Mouse (Mus musculus): Measurements from ENCODE around the gene Ascc1.

The Ascc1 gene

GRCm38 (mm10) chr10:60080601-60080981, 78.0 kb downstream of the Ascc1 start:
- DNase-seq = no peak

GRCm38 (mm10) chr10:60080982-60081825, 78.6 kb downstream of the Ascc1 start:
- peak in 1 of 2 experiments; percentile 14 for DNase-seq

- peak; percentile 67 to 74 for DNase-seq
Observed at GRCm38 (mm10) chr10:60081905-60082304, 79.3 kb downstream of the Ascc1 start.

GRCm38 (mm10) chr10:60084065-60084464, 81.5 kb downstream of the Ascc1 start:
- DNase-seq = no peak

- DNase-seq = no peak
Observed at GRCm38 (mm10) chr10:60092311-60092710, 89.7 kb downstream of the Ascc1 start.

GRCm38 (mm10) chr10:60093751-60094150, 91.1 kb downstream of the Ascc1 start:
- DNase-seq = no peak

GRCm38 (mm10) chr10:60095558-60095957, 93.0 kb downstream of the Ascc1 start:
- DNase-seq = no peak

GRCm38 (mm10) chr10:60096302-60096701, 93.7 kb downstream of the Ascc1 start:
- no peak for DNase-seq

GRCm38 (mm10) chr10:60097146-60097545, 94.5 kb downstream of the Ascc1 start:
- no peak for DNase-seq

- DNase-seq = no peak
Observed at GRCm38 (mm10) chr10:60097774-60098173, 95.2 kb downstream of the Ascc1 start.

- DNase-seq = no peak
Observed at GRCm38 (mm10) chr10:60105391-60106145, 103.0 kb downstream of the Ascc1 start.

- DNase-seq = peak; percentile 41 to 51
Observed at GRCm38 (mm10) chr10:60106146-60106530, 103.5 kb downstream of the Ascc1 start, which contains the start of gene Spock2. Spock2 (plus strand) TSS chr10:60106219.

GRCm38 (mm10) chr10:60106531-60107186, 104.1 kb downstream of the Ascc1 start:
- DNase-seq = peak; percentile 37 to 53

- peak; percentile 28 to 34 for DNase-seq
Observed at GRCm38 (mm10) chr10:60107448-60107847, 104.8 kb downstream of the Ascc1 start.

GRCm38 (mm10) chr10:60108321-60109111, 105.9 kb downstream of the Ascc1 start:
- DNase-seq = no peak

GRCm38 (mm10) chr10:60109336-60109735, 106.7 kb downstream of the Ascc1 start:
- DNase-seq = no peak

- DNase-seq = no peak
Observed at GRCm38 (mm10) chr10:60109989-60110388, 107.4 kb downstream of the Ascc1 start.

GRCm38 (mm10) chr10:60110908-60111475, 108.4 kb downstream of the Ascc1 start:
- no peak for DNase-seq

GRCm38 (mm10) chr10:60113965-60114690, 111.5 kb downstream of the Ascc1 start:
- peak; percentile 51 to 60 for DNase-seq

- no peak for DNase-seq
Observed at GRCm38 (mm10) chr10:60115345-60116185, 113.0 kb downstream of the Ascc1 start.

Measured in lung, adult 18-20 months (tissue).